Mouse (Mus musculus) gonadal fat pad, adult 2 months (tissue): ENCODE measurements around the gene Rinl. TPM values are rescaled to one million over a fixed set of nuclear protein-coding genes. Genes with fewer than 3 reads are reported as not detected.
A peak's percentile ranks its signal among the peaks of the same experiment; 100 is the strongest.

Experiments
- DNase-seq: peaks from one replicate; pipeline ENCODE4 v3.0.0-alpha.2; 2012; ENCODE audit warnings: low read depth
- polyA plus RNA-seq: library from polyadenylated mRNA; depleted of rRNA; stranded (reverse); fragments of >200 nt; gene quantifications from 2 replicates; pipeline ENCODE4 v1.2.3, GENCODE M21; 2012

Rinl gene
- polyA plus RNA-seq, 1 experiment: 3.7 TPM

DNA sequence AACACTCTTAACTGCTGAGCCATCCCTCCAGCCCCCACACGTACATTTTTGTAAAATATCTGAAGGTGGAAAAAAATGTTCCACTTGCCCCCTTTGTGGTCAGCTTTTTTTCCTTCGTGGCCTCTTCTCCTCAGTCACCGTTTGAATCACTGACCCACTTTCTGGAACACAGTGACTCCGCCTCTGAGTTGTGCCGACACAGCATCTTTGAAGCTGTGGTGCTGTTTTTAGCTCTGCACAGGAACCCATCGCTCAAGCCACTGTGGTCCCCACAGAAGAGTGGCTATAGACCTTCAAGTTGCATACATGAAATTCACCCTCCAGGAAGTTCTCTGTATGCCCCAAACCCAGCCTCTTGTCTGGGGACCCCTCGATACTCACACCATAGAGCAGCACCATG is 7.9 kb upstream of the Rinl start:
- DNase-seq: no peak

DNA sequence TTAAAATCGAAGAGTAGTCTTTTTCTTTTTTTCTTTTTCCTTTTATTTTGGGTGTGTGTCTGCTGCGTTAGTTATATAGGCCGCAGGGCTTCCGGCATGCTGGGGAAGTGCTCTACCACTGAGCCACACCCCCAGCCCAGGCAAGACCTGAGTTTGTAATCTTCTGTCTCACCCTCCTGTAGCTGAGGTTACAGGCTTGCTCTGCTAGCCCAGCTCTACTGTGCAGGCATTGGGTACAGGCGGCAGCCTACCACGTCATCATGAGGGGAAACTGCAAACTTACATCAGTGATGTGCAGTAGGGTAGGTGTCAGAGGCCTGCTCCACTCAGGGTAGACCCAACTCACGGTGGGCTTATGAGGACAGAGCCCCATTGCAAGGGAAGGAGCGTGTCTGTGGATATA is 7.5 kb upstream of the Rinl start:
- DNase-seq: no peak

DNA sequence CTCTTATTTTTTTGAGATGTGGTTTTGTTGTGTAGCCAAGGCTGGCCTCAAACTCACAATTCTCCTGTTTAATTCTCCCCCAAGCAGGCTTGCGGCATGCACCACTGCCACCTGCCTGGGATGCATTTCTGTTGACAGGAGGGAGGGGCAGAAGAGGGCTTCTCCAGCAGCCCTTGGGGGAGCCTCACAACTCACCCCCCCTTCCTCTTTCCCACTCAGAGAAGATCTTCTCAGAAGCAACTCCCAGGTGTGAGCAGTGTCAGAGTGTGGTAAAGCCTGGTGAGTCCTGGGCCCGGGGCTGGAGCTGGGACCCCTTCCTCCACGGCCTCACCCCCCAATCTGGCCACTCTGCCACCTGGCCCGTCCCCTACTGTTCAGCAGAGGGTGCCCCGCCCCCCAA is 3.6 kb upstream of the Rinl start:
- DNase-seq: no peak

DNA sequence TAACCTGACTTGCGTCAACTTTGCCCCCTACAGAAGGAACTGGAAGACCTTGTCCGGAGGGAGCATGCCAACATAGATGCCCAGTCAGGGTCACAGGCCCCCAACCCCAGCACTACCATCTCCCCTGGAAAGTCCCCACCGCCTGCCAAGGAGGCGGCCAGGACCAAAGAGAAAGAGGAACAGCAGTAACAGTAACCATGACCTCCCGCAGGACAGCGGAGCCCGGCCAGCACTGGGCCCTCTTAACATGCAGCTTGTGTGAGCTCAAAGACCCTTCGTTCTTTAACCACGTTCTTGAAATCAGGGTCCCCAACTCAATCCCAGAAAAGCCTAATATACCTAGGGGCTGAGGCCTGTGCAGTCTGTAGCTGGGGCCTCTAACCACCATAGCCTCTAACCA is 885 bp upstream of the Rinl start:
- no peak for DNase-seq

DNA sequence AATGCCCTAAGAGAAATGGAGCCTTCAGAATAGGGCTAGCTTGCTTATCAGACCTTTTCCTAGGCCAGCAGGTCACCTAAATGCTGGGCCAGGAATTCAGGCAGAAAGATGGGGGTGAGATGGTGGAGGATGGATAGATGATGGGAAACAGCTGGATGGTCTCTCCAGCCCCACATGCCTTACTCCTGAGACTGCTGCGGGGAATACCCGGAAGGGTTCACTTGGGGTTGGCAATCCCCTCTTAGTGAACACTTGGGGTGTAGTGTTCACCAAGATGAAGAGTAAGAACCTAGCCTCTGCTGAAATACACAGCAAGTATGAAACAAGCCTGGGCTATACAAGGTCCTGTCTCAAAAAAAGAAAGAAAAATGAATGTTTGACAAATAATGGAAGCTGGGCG is 466 bp downstream of the Rinl start:
- DNase-seq: no peak

DNA sequence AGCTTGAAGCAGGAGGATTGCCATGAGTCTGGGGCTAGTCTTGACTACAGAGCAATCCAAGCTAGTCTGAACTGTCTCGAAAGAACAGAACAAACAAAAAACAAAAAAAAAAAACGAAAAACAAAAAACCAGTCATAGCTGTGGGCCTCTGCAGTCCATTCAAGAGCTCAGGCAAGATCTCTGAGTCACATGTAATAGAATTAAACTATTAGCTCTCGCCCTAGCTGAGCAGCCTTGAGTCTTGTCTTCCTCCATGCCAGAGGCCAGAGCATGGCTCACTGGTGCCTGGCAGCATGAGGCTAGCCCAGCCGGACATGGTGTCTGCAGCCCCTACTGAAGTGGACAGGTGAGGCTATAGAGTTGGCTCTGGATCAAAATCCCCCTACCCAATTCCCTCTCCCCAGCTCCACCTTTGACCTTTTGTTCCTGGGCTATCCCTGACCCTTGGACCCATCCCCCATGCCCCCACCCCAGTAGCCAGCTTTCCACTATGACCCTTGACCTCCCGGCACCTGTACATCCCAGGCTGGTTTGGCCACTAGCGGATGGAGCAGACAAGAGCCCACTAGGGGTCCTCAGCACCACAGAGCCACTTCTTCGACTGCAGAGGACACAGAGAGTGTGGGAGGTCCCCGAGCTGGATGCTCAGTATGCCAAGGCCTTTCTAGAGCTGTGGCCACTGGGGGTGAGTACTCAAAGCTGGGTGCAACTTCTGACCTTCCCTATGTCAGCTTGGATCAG is 1.5 kb downstream of the Rinl start:
- DNase-seq: no peak

DNA sequence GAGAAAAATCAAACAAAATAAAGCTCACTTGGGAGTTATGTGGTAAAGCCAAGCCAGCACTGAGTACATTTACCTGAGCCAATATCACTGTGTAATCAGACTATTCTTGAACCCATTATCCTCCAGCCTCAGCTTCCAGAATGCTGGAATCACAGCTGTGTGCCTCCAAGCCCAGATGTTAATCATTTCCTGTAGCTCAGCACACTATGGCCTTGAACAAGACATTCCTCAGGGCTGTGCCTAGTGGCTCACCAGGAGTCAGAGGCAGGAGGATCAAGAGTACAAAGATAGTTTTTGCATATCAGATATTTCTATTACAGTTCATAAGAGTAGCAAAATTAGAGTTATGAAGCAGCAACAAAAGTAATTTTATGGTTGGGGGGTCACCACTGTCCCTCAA is 2.9 kb downstream of the Rinl start:
- DNase-seq: no peak

DNA sequence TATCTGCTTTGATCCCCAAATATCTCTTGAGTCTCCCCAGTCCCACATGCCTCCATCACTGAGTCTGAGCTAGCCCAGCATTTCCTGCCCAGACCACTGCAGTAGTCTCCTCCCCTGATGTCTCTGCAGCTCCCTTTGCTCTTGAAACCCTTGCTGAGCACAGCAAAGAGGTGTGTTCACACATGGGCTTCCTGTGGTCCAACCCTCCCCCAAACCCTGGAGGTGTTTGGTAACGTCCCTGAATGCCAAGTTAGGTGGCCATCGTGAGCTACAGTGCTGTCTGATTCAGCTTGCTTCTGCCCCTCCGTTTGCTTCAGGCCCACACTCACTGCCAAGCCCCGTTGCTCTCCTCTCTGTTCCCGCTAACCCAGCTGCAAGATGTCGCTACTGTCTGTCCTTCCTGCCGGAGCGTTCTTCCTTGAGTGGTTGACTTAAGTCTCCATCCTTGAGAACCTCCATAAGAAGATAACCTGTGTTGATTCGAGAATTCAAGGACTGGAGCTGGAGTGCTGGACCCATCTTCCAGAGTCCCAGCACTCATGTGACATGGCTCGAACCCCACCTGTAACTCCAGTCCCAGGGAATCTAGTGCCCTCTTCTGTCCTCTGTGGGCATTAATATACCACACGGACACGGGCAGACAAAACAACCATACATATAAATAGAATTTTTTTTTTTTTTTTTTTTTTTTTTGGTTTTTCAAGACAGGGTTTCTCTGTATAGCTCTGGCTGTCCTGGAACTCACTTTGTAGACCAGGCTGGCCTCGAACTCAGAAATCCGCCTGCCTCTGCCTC is 3.8 kb downstream of the Rinl start:
- no peak for DNase-seq

DNA sequence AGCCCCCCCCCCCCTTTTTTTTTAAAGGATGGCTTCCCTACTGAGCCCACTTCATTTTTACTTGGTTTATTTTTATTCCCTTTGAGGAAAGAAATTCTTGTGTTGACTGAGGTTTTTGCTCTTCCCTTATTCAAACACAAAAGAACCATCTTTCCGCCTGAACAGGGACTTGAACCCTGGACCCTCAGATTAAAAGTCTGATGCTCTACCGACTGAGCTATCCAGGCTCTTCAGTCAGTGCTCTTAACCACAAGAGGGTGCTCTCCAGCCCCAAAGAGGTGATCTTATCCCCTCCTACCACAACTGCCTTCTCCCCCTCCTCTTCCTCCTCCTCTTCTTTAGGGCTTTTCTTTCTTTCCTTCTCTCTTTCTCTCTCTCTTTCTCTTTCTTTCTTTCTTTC is 5.1 kb downstream of the Rinl start:
- DNase-seq: no peak

DNA sequence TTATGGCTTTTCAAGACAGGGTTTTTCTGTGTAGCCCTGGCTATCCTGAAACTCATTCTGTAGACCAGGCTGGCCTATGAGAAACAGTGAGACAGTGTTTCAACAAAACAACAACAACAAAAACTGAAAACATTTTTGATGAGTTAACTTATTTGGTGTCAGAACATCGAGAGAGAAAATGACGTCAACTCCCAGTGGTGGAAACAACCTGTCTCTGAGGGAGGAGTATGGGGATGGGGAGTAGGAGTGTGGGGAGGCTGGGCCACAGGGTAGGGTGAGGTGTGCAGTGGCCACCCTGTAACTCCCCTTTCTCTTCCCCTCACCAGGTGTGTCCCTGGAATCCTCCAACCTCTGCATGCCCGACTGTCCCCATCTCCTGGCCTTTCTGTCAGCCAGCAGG is 5.7 kb downstream of the Rinl start:
- no peak for DNase-seq

DNA sequence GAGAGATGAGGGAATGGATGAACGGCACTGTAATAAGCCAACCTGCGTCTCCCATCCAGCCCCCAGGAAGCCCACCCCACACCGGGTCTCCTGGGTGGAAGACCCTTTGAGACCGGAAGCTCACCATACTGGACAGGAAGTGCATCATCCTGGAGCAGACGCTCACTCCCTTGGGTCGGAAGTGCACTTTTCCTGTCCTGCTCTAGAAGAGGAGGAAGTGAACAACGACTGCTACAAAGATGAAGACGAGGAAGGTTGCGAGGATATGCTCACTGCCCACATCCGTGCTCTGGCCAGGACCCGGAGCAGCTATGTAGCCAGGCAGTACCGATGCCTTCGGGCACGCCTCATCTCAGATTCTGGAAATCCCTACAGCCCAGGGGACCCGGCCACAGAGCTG is 7.1 kb downstream of the Rinl start:
- no peak for DNase-seq

DNA sequence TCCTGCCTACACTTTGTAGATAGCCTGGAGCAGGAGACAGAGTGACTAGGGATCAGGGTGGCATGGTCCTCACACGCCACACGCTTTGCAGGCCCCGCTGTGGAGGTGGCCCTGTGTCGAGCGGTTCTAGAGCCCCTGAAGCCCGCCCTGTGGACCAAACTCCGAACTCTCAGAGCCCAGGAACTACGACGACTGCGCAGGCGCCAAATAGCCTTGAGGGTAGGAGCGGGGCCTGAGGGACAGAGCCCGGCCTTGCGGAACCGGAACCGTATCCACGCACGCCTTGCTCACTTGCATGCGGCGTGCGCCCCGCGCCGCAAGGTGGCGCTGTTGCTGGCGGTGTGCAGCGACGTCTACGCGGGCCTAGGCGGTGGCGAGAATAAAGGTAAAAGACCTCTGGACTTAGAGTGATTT is 7.8 kb downstream of the Rinl start:
- DNase-seq: no peak

DNA sequence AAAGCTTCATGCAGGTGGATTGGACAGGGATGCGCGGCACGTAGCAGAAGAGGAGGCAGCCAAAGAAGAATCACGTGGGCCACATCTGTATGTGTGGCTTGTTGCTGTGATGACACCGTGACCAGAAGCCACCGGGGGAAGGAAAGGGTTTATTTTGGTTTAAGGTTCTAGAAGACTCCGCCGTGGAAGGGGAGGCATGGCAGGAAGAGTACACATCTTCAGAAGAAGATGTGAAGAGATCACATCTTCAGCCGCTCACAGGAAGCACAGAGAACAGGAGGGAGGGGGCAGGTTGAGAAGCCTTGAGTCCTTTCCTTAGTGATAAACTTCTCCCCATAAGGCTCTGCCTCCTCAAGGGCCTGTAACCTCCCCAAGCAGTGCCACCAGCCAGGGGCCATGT is 11.2 kb downstream of the Rinl start:
- DNase-seq: no peak

DNA sequence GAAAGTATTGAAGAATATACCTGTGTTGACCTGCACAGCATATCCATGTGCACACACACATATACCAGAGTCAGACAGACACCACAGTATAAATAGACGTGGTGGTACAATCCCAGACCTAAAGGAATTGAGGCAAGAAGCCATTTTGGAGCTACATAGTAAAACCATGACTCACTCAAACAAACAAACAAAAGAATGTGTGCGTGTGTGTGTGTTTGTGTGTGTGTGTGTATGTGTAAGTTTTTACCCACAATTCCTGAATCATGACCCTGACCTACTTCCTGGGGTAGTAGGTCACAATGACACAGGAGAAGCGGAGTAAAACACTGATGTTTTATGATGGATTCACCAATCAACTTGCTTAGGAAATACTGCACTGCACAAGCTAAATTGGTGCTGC is 12.7 kb downstream of the Rinl start:
- no peak for DNase-seq

DNA sequence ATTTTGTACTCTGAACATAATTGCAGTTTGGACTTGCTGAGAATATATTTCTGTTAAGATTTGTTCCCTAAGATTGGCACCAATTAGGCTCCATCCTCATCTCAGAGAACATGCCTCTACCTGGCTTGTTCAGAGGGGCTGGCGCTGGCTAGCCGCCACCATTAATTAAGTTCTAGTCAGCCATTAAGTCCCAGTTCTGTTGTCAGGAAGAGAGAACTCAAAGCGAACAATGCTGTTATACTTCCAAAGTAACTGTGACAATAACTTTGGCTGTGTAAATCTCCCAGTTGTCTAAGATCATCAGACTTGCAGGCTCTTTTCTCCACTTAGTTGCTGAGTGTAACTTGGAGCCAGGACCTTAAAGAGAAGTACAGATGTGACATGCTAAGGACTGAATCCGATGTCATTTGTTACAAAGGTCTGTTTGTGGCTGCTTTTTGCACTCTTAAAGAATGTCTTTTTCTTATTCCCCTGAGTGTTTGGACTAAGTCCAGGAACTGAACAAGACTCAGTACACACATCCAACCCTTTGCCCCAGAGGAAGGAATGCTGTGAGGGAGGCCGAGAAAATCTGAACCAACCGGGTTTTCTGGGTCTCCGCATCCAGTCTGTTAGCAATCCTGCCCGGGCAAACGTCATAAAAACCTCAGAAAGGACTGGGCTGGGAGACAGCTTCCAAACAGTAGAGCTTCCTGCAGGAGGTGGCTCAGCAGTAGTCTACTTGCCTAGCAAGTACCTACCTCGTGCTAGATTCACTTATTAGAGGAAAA is 13.3 kb downstream of the Rinl start:
- DNase-seq: peak; percentile 96

DNA sequence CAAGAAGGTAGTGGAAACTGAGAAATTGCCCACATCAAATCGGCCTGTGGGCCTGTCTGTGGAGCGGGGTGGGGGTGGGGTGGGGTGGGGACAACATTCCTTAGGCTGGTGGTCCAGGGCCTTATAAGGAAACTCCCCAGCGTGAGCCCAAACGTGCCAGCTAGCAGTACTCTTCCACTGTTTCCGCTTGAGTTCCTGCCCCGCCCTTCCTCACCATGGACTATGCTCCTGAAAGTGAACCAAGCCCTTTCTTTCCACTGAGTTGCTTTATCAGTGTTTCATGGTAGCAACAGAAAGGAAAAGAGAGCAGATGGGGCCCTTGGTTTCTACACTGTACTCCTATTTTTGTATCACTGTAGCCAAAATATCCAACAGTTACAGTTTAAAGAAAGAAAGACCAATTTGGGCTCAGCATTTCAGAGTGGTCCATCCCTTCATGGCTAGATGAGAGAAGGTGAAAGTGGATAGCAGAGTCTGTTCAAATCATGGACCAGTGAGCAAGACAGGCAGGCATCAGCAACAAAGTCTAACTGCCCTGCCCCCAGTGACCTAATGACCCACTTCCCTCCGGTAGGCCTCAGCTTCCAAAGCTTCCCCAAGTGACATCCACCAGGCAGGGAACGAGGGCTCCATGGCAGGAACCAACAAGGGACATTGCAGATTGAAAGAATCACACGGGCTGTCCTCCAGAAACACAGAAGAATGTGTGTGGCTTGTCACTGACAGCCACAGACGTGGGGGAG is 14.2 kb downstream of the Rinl start:
- DNase-seq: no peak

DNA sequence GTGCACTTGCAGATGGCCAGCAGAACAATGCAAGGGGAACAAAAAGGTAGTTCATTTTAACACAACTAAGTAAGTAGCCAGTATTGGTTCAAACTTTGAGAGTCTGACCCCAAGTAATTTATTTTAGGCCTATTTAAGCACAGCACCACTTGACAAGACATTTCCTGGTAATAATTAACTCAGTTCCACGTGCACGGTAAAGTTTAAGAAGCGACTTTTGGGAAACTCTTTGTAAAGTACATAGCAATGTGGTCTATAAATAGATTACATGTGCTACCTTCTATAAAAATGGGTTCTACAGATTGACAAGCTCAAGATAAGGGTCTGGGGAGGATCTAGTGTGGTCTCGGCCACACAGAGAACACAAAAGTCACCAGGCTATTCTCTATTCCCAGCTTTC is 15.0 kb downstream of the Rinl start:
- no peak for DNase-seq

DNA sequence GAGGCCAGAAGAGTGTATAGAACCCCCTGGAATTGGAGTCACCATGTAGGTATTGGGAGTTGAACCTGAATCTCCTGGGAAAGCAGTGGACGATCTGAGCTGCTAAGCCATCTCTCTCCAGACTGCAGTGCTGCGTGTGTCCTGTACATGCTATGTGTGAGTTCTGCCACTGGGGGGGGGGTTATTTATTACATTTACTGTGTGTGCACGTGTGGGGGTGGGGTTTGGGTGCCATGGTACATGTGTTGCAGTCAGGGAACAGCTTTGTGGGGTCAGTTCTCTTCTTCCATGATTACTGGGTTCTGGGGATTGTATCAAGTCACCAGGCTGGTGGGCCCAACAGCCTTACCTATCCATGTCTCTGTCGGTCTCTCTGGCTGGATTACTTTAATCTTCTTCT is 18.1 kb downstream of the Rinl start:
- DNase-seq: no peak

DNA sequence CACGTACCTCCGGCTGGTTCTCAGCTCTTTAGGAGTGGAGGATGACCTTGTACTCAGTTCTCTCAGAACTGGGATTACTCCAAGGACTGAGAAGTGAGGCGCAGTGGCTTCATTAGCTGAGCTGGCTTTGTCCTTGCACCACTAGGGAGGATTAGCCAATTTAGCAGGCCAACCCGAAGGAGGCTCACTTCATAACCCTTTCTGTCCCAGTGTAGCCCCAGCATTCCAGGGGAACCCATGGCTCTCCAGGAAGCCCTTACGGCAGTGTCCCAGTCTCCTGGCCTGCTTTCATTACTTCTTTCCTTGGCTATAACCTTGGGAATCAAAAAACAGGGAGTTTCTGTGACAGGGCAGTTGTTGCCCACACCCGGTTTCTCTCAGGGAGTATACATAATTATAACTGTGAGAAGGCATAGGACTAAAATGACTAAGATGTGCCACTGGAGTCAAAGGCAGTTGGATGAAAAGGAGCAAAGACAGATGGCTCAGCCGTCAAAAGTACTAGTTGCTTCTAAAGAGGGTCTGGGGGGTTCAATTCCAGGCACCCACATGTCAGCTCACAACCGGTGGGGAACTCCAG is 19.0 kb downstream of the Rinl start:
- DNase-seq: no peak

DNA sequence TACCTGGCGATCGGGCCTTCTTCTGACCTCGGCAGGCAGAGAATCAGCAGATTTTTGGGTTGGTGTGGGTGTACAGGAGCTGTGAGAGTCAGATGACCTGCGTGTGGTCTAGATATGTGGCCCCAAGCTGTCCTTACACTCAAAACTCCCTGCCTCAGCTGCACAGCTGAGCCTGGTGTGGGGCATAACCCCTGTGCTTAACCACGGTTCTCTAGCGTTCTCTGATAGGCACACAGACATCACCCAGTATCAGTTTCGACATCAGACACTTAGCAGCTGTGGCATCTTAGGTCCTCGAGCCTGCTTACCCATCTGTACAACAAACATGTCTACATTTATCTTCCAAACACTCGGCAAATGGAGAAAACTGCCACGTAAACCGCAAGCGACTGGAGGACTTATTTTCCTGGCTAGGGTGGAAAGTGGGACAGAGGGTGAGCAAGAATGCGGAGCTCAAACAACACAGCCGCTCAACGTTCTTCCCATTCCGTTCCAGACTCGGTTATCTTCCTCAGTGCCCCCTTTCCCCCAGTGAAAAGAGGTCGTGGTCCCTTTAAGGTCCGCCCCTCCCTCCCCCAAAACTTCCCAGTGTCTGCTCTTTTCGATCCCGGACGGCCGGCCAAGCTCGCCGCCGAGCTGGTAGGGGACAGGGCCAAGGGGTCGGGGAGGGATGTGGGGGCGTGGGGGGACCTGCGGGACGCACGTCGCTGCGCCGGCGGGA is 19.6 kb downstream of the Rinl start, which contains the start of gene Hnrnpl:
Gene Hnrnpl (plus strand): TSS at position 321 of the 721 bp plus-strand sequence.
- DNase-seq: no peak

DNA sequence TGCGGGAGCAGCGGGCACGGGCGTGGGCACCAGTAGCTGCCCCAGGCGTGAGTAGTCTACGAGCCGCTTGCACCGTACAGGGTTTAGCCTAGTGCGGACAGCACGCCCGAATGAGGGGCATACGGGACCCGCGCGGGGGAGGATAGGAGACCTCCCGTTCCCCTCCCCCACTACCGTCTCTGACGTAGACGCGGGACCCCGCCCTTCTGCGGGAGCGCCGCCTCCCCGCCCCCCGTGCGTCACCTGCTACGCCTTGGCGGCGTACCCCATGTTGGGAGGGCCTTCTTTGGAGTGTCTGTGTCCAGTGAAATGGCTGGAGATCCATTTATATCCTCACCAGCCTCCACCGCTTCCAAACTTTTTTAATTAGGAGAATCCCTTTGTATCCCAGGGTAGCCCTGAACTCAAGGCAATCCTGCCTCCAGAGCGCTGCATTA is 20.2 kb downstream of the Rinl start:
- DNase-seq: no peak
